Mouse (Mus musculus): Measurements from ENCODE around the gene Cfap97d2.

DNA sequence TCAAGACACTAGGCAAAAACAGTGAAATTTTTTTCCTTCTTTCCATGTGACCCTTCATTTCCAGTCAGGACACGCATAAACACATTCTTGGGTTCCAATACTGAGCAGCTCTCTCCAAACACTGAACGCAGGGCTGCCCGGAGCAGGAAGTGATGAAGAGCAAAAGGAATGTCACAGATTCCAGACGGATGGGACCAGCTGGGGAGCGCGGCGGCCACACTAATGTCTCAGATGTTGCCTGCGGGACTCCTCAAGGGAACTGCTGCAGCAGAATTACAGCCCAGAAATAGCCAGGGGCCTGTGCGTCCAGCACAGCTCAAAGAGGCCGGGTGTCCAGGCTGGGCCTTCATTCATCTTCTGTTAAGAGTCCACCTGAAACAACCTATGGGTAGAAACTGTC lies 37.3 kb upstream of the Cfap97d2 start:
- TF ChIP-seq MYOG (IDR thresholded peaks at IDR 0.05; ENCODE audit: control insufficient read depth in 1 of 3, insufficient read depth in 1 of 3, insufficient read length in 2 of 3, low read depth in 2 of 3), result peak; percentile 17 to 85 (median 53)
- TF ChIP-seq MAX (IDR thresholded peaks at IDR 0.05; ENCODE audit: low read depth), result no peak
- TF ChIP-seq POLR2A (IDR thresholded peaks at IDR 0.05; ENCODE audit: insufficient read length, low read depth), result no peak
- peak; percentile 1 for TF ChIP-seq USF1 (IDR thresholded peaks at IDR 0.05; ENCODE audit: low read depth)
- TF ChIP-seq TCF12 (IDR thresholded peaks at IDR 0.05; ENCODE audit: insufficient read depth, poor library complexity, severe bottlenecking), result peak; percentile 80
- no peak for TF ChIP-seq CEBPB (IDR thresholded peaks at IDR 0.05; ENCODE audit: insufficient read depth, poor library complexity, severe bottlenecking)
- TF ChIP-seq E2F4 (IDR thresholded peaks at IDR 0.05; ENCODE audit: insufficient read depth), result no peak
- TF ChIP-seq MYOD1 (IDR thresholded peaks at IDR 0.05; ENCODE audit: control insufficient read depth in 1 of 3, insufficient read length in 2 of 3, low read depth in 2 of 3), result peak; percentile 70 to 99 (median 97)
- no peak for TF ChIP-seq POLR2AphosphoS2 (IDR thresholded peaks at IDR 0.05; ENCODE audit: insufficient read length, low read depth)
